Mouse (Mus musculus): ENCODE measurements at regions not wholly inside any gene's neighbourhood (a gene's known extent, or its start where the extent isn't known, plus 50 kb on each side); places are given as distances from the start of the nearest gene placed in this dataset.

DNA sequence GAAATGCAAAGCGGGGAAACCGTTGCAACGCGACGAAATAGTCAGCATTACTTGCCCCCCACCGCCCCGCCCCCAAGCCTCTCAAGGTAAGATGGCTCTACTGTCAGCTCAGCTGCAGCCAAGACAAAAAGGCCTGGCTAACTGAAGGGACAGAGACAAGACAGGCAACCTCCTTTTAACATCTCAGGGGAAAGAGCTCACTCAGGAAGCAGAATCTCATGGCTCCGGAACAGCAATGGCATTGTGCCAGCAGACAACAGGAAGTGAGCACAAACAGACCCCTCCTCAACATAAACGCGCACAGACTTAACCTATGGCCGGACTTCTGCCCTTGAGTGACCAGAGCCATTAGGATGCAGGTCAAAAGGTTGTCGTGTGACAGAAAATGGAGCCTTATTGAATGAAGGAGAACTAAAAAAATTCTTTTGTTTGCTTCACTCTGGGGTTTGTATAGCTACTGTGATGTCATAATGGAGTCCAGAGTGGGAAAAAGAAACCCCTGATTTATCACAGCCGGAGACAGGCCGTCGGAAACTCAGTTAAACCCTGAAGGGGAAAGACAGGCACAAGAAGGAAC, 241.0 kb downstream of the Ndfip2 start:
- TF ChIP-seq POLR2A (IDR thresholded peaks at IDR 0.05; ENCODE audit: low read depth, low read length): no peak
- no peak for TF ChIP-seq CTCF (IDR thresholded peaks at IDR 0.05; ENCODE audit: borderline replicate concordance, insufficient read depth, low read length)

All from embryonic fibroblast, embryonic 13.5 days (primary cell).